Comparison of ENCODE assay signal across 16 mouse cellular contexts in genomic region chr2:77388186-77388585, GRCm38 (mm10).
A peak's percentile ranks its signal among the peaks of the same experiment; 100 is the strongest.
DNase-seq lines count a peak whose midpoint lies in the region.
"Had no signal": no experiment of that assay in that cellular context is flagged by ENCODE, and none has a peak within 500 bp of the region (broad histone marks: within the 10 kb centered on the region; RNA-seq: fewer than 3 reads in every experiment).

No protein-coding gene starts in this region.

- H3K27me3 ChIP-seq in heart, embryonic 10.5 days (ENCODE audit: insufficient read depth, poor library complexity, severe bottlenecking): no peaks in the 10 kb centered on the region
- H3K27me3 ChIP-seq: CH12.LX had no signal

- DNase-seq in heart, adult 11 months: peak; percentile 53
- DNase-seq in heart, postnatal 25 days (ENCODE audit: low spot score): no peak
- peak; percentile 60 for DNase-seq in heart, embryonic 10.5 days (ENCODE audit: low spot score)
- no peak for DNase-seq in heart, adult 9 months (ENCODE audit: low spot score in 2 of 2)
- DNase-seq: adrenal gland, adult 2 months; adrenal gland, adult 8-10 months; adrenal gland, postnatal 10 days; adrenal gland, postnatal 14 days; adrenal gland, postnatal 25 days; adrenal gland, postnatal 36 days; B cell, adult 2 months; cerebellum, adult 11 months; cerebellum, adult 11-12 months; cerebellum, adult 18-20 months had no signal

- intact Hi-C loops in heart, postnatal 25 days (cut with DNase I): loop anchor here (5.0 to 10.0 kb wide), 2 partner anchors 69 to 637 kb away; no protein-coding TSS in a partner anchor

- H3K36me3 ChIP-seq in heart, embryonic 10.5 days: no peaks in the 10 kb centered on the region
- H3K36me3 ChIP-seq: G1E had no signal

- peaks cover 6% of the 10 kb centered on the region; the same call in 1 of the 2 replicates for H3K4me1 ChIP-seq in heart, embryonic 10.5 days

- no peaks in the 10 kb centered on the region for H3K9me3 ChIP-seq in heart, embryonic 10.5 days

- WGBS in heart, embryonic 10.5 days: 78% methylated on average over 6 of the region's 6 CpGs

- H3K4me3 ChIP-seq in heart, embryonic 10.5 days: no peak overlapping the region

- no peak overlapping the region for H3K27ac ChIP-seq in heart, embryonic 10.5 days

Comparison
In these comparisons a context has a peak if more than half of its experiments do, and no peak if none do; other contexts are left out.
1. DNase-seq: peak in heart, adult 11 months (single experiment) and heart, embryonic 10.5 days (single experiment); none in heart, postnatal 25 days (single experiment) and heart, adult 9 months (0 of 2).